Mouse (Mus musculus) brain, embryonic 14.5 days (tissue): Measurements from ENCODE around the gene Brinp2. TPM values are rescaled to one million over a fixed set of nuclear protein-coding genes. Genes with fewer than 3 reads are reported as not detected.

Experiments used
- DNase-seq: peaks from one replicate; pipeline ENCODE4 v3.0.0-alpha.2; 2011; ENCODE audit warnings: low read depth
- CTCF ChIP-seq: fragments of 200-500 bp; IDR thresholded peaks from 2 replicates; pipeline ENCODE4 v1.5.1; 2012; ENCODE audit warnings: inconsistent platforms, mild to moderate bottlenecking, moderate library complexity, borderline replicate concordance; ENCODE audit not compliant: insufficient read depth, insufficient read length; ENCODE audit errors: extremely low read depth
- POLR2A ChIP-seq: fragments of 200-500 bp; IDR thresholded peaks from 2 replicates; pipeline ENCODE4 v1.6.1; 2012; ENCODE audit warnings: mild to moderate bottlenecking, inconsistent platforms, borderline replicate concordance; ENCODE audit not compliant: poor library complexity, insufficient read depth, insufficient read length, severe bottlenecking; ENCODE audit errors: extremely low read depth
- polyA plus RNA-seq: library from polyadenylated mRNA; depleted of rRNA; stranded (reverse); fragments of >200 nt; gene quantifications from 2 replicates; pipeline ENCODE4 v1.2.3, GENCODE M21; 2012; rRNA removed

Brinp2 gene
- 27.0 and 29.5 TPM in 2 replicates for polyA plus RNA-seq

DNA sequence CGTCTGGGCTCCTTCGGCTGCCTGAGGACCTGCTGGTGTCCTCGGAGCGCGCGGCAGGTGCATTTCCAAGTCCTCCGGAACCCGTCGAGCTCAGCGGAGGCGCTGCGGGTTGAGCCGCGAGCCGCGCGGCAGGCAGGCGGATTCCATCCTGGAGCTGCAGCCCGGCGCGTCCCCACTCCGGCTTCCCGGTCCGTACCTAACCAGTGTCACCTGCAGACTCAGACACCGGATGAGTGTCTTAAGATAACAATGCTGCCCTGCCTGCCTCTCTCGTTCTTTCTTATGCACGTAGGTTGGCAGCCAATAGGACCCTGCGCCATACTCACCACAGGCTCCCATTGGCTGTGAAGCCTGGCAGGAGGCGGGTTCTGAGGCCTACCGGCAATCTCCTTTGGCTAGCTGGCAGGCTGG, at the start of gene Brinp2:
TSS of gene Brinp2 (minus strand) at position 276 of the 411 bp plus-strand sequence.
- DNase-seq = peak; percentile 98
- no peak for TF ChIP-seq CTCF
- TF ChIP-seq POLR2A = peak; percentile 30; the same call in 1 of the 2 replicates

DNA sequence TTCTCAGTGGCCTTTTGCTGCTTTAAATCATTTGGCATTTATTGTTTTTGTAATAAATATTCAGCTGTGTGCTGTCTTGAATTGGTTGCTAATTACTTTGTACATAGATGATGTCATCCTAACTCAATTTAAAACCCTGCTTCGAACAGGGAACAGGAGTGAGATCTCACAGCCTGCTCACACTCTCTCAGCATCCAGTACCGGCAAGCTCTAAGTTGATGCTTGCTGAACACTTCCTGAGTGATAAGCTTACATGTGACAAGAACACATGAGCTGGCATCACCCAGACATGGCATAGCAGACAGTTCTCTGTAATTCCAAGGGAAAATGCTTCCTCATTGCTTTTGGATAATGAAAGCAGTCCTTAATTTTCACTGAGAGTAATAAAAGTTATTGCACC, 44.8 kb upstream of the Brinp2 start:
- DNase-seq = peak; percentile 69
- TF ChIP-seq CTCF = no peak
- TF ChIP-seq POLR2A = no peak

DNA sequence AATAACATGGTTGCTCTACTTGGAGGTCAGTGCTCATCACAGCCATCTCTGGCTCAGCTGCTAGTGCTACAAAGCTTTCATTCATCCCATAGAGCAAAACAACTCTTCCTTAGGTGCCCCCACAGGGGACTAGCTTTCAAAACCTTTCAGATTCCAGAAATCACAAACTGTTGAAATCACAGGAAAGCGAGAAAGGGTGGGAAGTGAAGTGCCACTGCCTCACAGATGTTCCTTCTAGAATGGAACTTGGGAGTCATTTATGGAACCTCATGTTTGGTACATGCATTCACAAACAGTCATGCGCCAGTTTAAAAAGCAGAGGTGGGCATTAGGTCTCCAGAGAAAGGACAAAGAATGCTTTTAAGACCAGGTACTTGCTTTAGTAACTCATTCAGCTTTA, 40.9 kb upstream of the Brinp2 start:
- no peak for DNase-seq
- no peak for TF ChIP-seq POLR2A
- TF ChIP-seq CTCF = no peak

DNA sequence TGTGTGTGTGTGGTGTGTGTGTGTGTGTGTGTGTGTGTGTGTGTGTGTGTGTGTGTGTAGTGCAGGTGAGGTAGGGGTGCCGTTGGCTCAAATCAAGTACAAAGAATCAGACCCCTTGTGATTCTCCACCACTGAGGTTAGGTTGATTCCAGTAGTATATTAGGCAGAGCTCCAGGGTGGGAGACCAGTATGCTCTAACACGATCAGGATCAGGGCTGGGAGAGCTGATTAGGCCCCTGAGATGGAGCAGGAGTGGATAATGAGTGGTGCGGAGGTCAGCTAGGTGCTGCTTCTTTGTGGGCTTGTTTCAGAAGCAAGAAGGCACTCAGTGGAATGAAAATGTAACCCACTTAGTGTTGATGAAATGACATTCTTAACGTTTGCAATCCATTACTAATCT, 34.6 kb upstream of the Brinp2 start:
- TF ChIP-seq POLR2A (no peak), CTCF (no peak)
- no peak for DNase-seq

DNA sequence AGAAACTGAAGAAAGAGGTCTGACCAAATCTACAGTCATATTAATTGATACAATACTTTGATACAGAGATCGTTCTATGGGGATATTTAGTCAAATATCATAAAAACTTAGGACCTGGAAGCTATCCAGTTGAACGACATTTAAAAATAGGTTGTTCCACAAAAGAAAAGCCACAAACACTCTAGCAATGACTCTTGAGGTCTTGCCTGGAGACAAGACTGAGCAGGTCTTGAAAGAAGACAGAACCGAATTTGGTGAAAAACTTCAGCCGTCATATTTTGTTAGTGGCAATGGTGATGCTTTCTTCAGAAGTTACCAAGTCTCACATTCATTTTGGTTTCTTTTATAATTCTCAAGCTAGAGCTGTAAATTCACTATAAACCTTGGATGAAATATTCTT, 32.9 kb upstream of the Brinp2 start:
- no peak for DNase-seq
- TF ChIP-seq POLR2A (no peak), CTCF (no peak)

DNA sequence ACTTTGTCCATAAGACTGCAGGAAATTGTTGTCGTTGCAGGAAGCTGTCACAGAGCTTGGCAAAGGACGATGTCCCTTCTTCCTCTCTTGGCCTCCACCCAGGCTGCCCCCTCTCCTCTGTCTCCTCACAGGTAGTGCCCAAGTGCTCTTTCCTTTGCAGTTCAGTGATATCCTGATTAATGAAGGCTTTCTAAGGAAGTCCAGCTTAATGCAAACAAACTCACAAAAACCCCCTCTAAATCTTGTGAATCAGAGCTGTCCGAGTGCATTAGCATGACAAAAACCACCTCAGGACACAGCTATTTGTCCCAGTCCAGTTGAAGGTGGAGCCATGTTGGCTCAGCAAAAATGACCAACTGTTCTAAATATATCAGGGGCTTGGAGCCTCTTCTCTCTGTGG, 30.7 kb upstream of the Brinp2 start:
- TF ChIP-seq POLR2A (no peak), CTCF (no peak)
- DNase-seq = no peak

DNA sequence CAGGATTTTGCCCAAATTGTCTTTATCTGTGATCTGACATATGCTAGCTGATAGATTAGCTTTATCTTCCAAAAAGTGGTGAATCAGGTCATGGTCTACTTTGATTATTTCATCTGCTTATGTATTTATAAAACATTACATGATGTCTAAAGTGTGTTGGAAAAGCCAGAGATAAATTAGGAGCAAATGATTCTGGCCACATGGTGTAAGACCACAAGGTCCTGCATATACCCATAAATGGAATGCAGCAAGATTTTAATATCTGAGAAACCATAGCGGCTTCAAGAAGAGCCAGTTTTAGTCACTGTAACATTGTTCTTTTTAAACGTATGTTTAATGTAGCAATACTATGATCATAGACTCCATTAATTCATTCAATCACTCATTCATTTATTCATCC, 29.2 kb upstream of the Brinp2 start:
- DNase-seq = no peak
- TF ChIP-seq POLR2A (no peak), CTCF (no peak)

DNA sequence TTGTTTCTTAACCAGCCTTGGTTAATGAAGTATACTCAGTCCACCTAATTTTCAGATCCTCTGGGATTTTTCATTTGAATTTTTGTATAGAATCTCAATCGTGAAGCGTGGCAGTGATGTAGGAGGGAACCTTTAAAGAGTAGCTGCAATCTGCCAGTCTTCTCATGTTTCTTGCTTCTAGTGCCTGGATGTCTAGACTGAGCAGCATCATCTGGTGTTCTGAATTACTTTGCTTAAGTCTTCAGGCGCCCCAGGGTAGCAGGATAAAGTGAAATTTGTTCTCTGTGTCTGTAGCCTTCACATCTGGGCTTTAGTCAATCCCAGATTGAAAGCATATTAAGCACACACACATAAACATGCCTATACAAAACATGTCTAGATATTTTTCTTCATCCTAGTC, 27.1 kb upstream of the Brinp2 start:
- no peak for DNase-seq
- TF ChIP-seq CTCF (no peak), POLR2A (no peak)

DNA sequence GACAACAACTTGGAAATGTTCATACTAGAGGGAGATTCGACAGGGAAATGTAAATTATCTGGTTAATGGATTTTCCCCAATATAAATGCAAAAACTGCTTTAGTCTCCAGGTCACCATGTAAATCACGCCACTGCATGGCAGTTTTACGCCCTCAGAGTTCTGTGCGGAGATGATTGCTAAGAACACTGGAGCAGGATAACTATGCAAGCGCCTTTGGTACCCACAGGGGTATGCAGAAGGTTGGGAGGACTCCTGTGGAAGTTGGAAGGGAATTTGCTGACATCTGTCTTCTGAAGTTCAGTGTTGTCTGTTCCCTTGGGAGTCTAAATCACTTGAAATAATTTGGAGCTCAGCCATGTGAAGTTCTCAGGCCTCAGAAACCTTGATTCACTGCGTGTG, 26.2 kb upstream of the Brinp2 start:
- TF ChIP-seq CTCF (no peak), POLR2A (no peak)
- DNase-seq = peak; percentile 15

DNA sequence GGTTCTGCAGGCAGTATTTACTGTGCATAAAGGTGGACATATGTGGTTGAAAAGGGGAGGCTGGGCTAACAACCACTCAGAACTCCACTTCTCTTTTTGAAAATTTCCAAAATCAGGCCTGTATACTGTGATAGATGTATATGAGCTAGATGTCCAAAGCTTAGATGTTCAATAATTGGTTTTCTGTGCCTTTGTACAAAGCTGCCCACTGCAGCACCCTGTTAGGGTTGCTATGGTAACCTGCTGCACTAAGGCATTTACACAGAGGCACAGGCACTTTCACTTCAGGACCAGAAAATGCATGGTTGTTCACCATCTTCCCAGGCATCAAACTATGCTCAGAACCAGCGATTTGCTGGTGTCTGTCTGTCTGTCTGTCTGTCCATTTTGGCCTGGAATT, 8.3 kb upstream of the Brinp2 start:
- peak; percentile 91 for DNase-seq
- TF ChIP-seq POLR2A = no peak
- TF ChIP-seq CTCF = no peak

DNA sequence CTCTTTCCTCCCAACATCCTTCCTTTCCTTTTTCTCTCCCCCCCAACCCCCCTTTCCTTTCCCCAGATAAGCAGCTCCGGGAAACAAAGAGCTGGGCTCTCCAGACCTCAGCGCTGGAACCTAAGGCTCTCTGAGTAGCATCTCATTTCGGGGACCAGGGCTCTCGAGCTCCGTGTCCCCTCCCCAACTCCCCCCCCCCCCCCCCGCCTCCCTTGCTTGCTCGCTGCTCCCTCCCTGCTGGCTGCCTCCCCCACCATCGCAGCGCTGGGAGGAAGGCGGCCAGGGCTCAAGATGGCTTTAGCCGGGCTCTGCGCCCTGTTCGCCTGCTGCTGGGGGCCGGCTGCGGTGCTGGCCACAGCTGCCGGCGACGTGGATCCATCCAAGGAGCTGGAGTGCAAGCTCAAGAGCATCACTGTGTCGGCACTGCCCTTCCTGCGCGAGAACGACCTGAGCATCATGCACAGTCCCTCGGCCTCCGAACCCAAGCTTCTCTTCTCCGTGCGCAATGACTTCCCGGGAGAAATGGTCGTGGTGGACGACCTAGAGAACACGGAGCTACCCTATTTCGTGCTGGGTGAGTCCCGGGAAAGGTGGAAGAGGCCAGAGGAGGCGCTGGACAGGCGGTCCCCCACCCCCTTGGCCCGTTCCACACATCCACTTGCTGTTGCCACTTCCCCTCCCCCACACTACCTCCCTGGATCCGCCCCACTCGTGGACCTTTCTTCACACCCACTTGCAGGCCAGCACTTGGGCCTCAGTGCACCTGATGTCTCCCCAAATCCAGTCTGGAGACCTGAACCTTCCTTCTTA, 6.4 kb upstream of the Brinp2 start:
- TF ChIP-seq CTCF (no peak), POLR2A (no peak; the same call in 1 of the 2 replicates)
- DNase-seq = peak; percentile 85

DNA sequence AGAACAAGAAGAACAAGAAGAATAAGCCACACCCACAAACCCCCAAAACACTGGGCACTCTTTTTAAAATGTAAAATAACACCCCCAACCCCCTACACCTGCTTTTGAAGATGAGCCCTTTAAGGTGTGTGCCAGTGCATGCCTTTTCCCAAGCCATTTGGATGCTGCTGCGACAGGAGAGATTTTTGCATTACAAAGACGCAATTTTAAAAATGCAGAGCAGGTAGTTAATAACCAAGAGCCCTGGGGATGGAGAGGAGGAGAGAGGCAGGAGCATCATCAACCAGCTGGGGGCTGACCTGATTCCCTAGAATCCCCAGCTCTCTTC, 5.8 kb upstream of the Brinp2 start, which contains the start of gene Astn1:
TSS of gene Astn1 (plus strand) at position 310 of the 328 bp plus-strand sequence.
- no peak for TF ChIP-seq POLR2A
- no peak for DNase-seq
